Mouse (Mus musculus) lung, embryonic 14.5 days (tissue): ENCODE measurements around the gene Shb. TPM values are rescaled to one million over a fixed set of nuclear protein-coding genes. Genes with fewer than 3 reads are reported as not detected.
A peak's percentile ranks its signal among the peaks of the same experiment; 100 is the strongest.

Experiments
- ATAC-seq: fragments of 200-750 bp; cut with Nextera tagmentation; 2 replicates; pipeline ENCODE4 v1.8.0; 2017; ENCODE audit warnings: mild to moderate bottlenecking, moderate TSS enrichment, moderate library complexity; ENCODE audit not compliant: insufficient read depth
- DNase-seq: peaks from one replicate; pipeline ENCODE4 v3.0.0-alpha.2; 2015
- H3K27ac ChIP-seq: fragments of 300-500 bp; sonication (generic); 2 replicates; pipeline ENCODE4 v1.5.1; 2014; ENCODE audit warnings: low read depth, mild to moderate bottlenecking, moderate library complexity
- H3K27me3 ChIP-seq: fragments of 300-500 bp; sonication (generic); 2 replicates; pipeline ENCODE4 v1.6.1; 2014; ENCODE audit warnings: low read length, control low read depth; ENCODE audit not compliant: insufficient read depth
- H3K36me3 ChIP-seq: fragments of 300-500 bp; sonication (generic); 2 replicates; pipeline ENCODE4 v1.6.1; 2014; ENCODE audit warnings: control low read depth; ENCODE audit not compliant: insufficient read depth
- H3K4me1 ChIP-seq: fragments of 300-500 bp; sonication (generic); 2 replicates; pipeline ENCODE4 v1.6.1; 2014; ENCODE audit warnings: antibody characterized with exemption, control low read depth; ENCODE audit not compliant: insufficient read depth
- H3K4me2 ChIP-seq: fragments of 300-500 bp; sonication (generic); 2 replicates; pipeline ENCODE4 v1.6.1; 2014; ENCODE audit warnings: mild to moderate bottlenecking
- H3K4me3 ChIP-seq: fragments of 300-500 bp; sonication (generic); 2 replicates; pipeline ENCODE4 v1.5.1; 2014; ENCODE audit warnings: low read depth, low read length
- H3K9ac ChIP-seq: fragments of 300-500 bp; sonication (generic); 2 replicates; pipeline ENCODE4 v1.6.1; 2014
- H3K9me3 ChIP-seq: fragments of 300-500 bp; sonication (generic); 2 replicates; pipeline ENCODE4 v1.6.1; 2016; ENCODE audit warnings: low read depth, low read length, control low read depth
- CTCF ChIP-seq: IDR thresholded peaks from 2 replicates; pipeline ENCODE4 v1.5.1; 2016; ENCODE audit warnings: antibody characterized with exemption, low read depth
- WGBS: fragments of 180-500 bp; shearing (Covaris S2); extraction: QIAGEN DNeasy Blood & Tissue Kit; methylation state at CpG from one replicate; pipeline ENCODE4 v1.1.7; 2014; 5-methylcytosine and 5-hydroxymethylcytosine counted together
- polyA plus RNA-seq: library from polyadenylated mRNA; unstranded; fragments of >200 nt; fragmentation: Nextera tagmentation; extraction: Ambion mirVana; gene quantifications from 2 replicates; pipeline ENCODE4 v1.2.1, GENCODE M21; 2014

The Shb gene
- polyA plus RNA-seq, 1 experiment from 2014 or later, result 10.6 TPM

GRCm38 (mm10) chr4:45491119-45491679, 41.1 kb downstream of the Shb start:
- TF ChIP-seq CTCF, result no peak
- DNase-seq, result peak; percentile 63
- Histone ChIP-seq H3K4me3 (no peak overlapping the region), H3K4me2 (peak overlapping the region; percentile 46), H3K27ac (peak overlapping the region; percentile 95), H3K4me1 (peaks cover 80% of the 10 kb centered on the region), H3K9me3 (no peaks in the 10 kb centered on the region), H3K9ac (no peak overlapping the region), H3K27me3 (no peaks in the 10 kb centered on the region), H3K36me3 (no peaks in the 10 kb centered on the region)
- no peak for ATAC-seq
- WGBS, result 37% methylated on average over 6 of the region's 6 CpGs

GRCm38 (mm10) chr4:45490036-45490752, 42.1 kb downstream of the Shb start:
- H3K4me1 ChIP-seq, result peaks cover 72% of the 10 kb centered on the region
- H3K27ac ChIP-seq, result peak overlapping the region; percentile 95
- peak overlapping the region; percentile 27; the same call in 1 of the 2 replicates for H3K9ac ChIP-seq
- no peaks in the 10 kb centered on the region for H3K27me3 ChIP-seq
- ATAC-seq (no peak), DNase-seq (no peak)
- H3K4me2 ChIP-seq, result peak overlapping the region; percentile 46
- no peaks in the 10 kb centered on the region for H3K9me3 ChIP-seq
- TF ChIP-seq CTCF, result 0 out of 2 replicates have a peak, but pooled peaks have one; percentile 1
- no peaks in the 10 kb centered on the region for H3K36me3 ChIP-seq
- 28% methylated on average over 8 of the region's 8 CpGs for WGBS
- peak overlapping the region; percentile 1; the same call in 1 of the 2 replicates for H3K4me3 ChIP-seq

- Histone ChIP-seq H3K4me3 (no peak overlapping the region), H3K36me3 (no peaks in the 10 kb centered on the region), H3K27me3 (no peaks in the 10 kb centered on the region), H3K9ac (peak overlapping the region; percentile 32), H3K27ac (peak overlapping the region; percentile 95), H3K4me1 (peaks cover 66% of the 10 kb centered on the region), H3K4me2 (peak overlapping the region; percentile 46), H3K9me3 (no peaks in the 10 kb centered on the region)
- 27% methylated on average over 18 of the region's 18 CpGs for WGBS
- ATAC-seq, result peak; percentile 73
- TF ChIP-seq CTCF, result no peak; the same call in 1 of the 2 replicates
- DNase-seq, result peak; percentile 92
These were observed 42.9 kb downstream of the Shb start for GRCm38 (mm10) chr4:45489141-45490035.

GRCm38 (mm10) chr4:45487681-45488081, 44.6 kb downstream of the Shb start:
- Histone ChIP-seq H3K4me2 (no peak overlapping the region), H3K4me3 (no peak overlapping the region), H3K4me1 (peaks cover 60% of the 10 kb centered on the region), H3K27ac (no peak overlapping the region), H3K36me3 (no peaks in the 10 kb centered on the region), H3K27me3 (no peaks in the 10 kb centered on the region), H3K9ac (no peak overlapping the region), H3K9me3 (no peaks in the 10 kb centered on the region)
- 15% methylated on average over 6 of the region's 6 CpGs for WGBS
- peak; percentile 84 for DNase-seq
- no peak for TF ChIP-seq CTCF
- ATAC-seq, result peak; percentile 58

- ATAC-seq, result no peak
- H3K27me3 ChIP-seq, result no peaks in the 10 kb centered on the region
- DNase-seq, result no peak
These were observed 47.2 kb downstream of the Shb start for GRCm38 (mm10) chr4:45485024-45485423.

GRCm38 (mm10) chr4:45483271-45484245, 48.7 kb downstream of the Shb start:
- no peak overlapping the region for H3K4me2 ChIP-seq
- peaks cover 41% of the 10 kb centered on the region for H3K4me1 ChIP-seq
- 68% methylated on average over 8 of the region's 8 CpGs for WGBS
- no peaks in the 10 kb centered on the region for H3K36me3 ChIP-seq
- peak overlapping the region; percentile 22; the same call in 1 of the 2 replicates for H3K9ac ChIP-seq
- no peak for ATAC-seq
- peak overlapping the region; percentile 44; the same call in 1 of the 2 replicates for H3K27ac ChIP-seq
- DNase-seq, result no peak
- no peak for TF ChIP-seq CTCF
- no peaks in the 10 kb centered on the region for H3K27me3 ChIP-seq
- H3K4me3 ChIP-seq, result no peak overlapping the region
- H3K9me3 ChIP-seq, result no peaks in the 10 kb centered on the region

More at GRCm38 (mm10) chr4:45485024-45485423, 47.2 kb downstream of the Shb start:
- WGBS, result 73% methylated on average over 5 of the region's 5 CpGs
- H3K4me1 ChIP-seq, result peaks cover 43% of the 10 kb centered on the region
- H3K27ac ChIP-seq, result no peak overlapping the region
- H3K9ac ChIP-seq, result no peak overlapping the region
- H3K9me3 ChIP-seq, result no peaks in the 10 kb centered on the region
- no peak overlapping the region for H3K4me3 ChIP-seq
- no peak overlapping the region for H3K4me2 ChIP-seq
- TF ChIP-seq CTCF, result no peak
- H3K36me3 ChIP-seq, result no peaks in the 10 kb centered on the region
